Mouse (Mus musculus): ENCODE data around the gene Crisp1. TPM values are rescaled to one million over a fixed set of nuclear protein-coding genes. Genes with fewer than 3 reads are reported as not detected.

Crisp1 gene
- not detected for polyA plus RNA-seq (2015; fragmentation: Illumina TruSeq; extraction: RNeasy Lipid Tissue Mini Kit (QIAGEN cat#74804); ENCODE audit: low read depth, low replicate concordance)

DNA sequence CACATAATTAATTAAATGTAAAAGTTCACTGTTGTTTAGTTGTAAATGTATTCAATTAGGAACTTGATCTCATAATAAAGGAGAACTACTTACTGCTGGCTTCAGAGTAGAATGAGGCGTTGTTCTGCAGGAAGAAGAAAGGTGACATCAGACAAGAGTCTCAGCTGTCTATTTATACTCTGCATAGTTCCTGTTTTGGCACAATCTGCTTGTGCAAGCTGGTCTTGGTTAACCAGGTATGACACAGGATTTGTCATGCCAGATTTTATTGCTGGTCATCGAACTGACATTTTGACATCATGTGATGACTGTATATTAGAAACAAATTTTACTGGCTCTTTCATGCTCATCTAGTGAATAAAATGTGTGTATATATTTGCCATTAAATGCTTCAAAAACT lies at the start of gene Crisp1:
Gene Crisp1, minus strand, starts transcription at position 146 of the 400 bp plus-strand sequence.

Other genes with a start within 250 kb of the Crisp1 start
- not detected for gene AC192777.2, start 223.8 kb downstream of the Crisp1 start, polyA plus RNA-seq (2015; fragmentation: Illumina TruSeq; extraction: RNeasy Lipid Tissue Mini Kit (QIAGEN cat#74804); ENCODE audit: low read depth, low replicate concordance)
- gene Pgk2, start 110.6 kb downstream of the Crisp1 start, polyA plus RNA-seq (2015; fragmentation: Illumina TruSeq; extraction: RNeasy Lipid Tissue Mini Kit (QIAGEN cat#74804); ENCODE audit: low read depth, low replicate concordance) = not detected
- not detected for gene Crisp3, start 76.9 kb downstream of the Crisp1 start, polyA plus RNA-seq (2015; fragmentation: Illumina TruSeq; extraction: RNeasy Lipid Tissue Mini Kit (QIAGEN cat#74804); ENCODE audit: low read depth, low replicate concordance)
- not detected for gene Esp8, start 200.8 kb upstream of the Crisp1 start, polyA plus RNA-seq (2015; fragmentation: Illumina TruSeq; extraction: RNeasy Lipid Tissue Mini Kit (QIAGEN cat#74804); ENCODE audit: low read depth, low replicate concordance)
- not detected for gene Esp6, start 242.3 kb upstream of the Crisp1 start, polyA plus RNA-seq (2015; fragmentation: Illumina TruSeq; extraction: RNeasy Lipid Tissue Mini Kit (QIAGEN cat#74804); ENCODE audit: low read depth, low replicate concordance)